Comparison of ENCODE assay signal across 22 mouse cellular contexts in the genomic region with DNA sequence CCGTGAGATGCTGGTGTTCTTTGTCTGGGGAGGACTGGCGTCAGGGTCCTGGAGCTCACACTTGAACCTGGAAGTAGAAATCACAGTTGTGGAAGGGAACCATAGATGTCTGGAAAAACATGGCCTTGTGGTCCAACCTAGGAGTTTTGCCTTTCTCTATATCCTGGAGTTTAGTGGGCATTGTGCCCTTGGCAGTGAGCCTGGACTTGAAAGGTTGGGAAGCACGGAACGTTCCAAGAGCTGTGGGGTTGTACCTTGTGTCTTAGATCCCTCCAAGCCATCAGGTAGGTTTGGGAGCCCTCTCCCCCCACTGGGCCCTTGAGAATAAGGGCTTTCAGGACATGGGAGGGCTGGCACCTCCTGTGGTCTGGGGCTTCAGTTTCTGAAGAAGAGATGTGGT. TPM values are rescaled to one million over a fixed set of nuclear protein-coding genes. Genes with fewer than 3 reads are reported as not detected.
A peak's percentile ranks its signal among the peaks of the same experiment; 100 is the strongest.
DNase-seq lines count a peak whose midpoint lies in the region; ATAC-seq lines count a peak whose summit lies in the region.
"Had no signal": no experiment of that assay in that cellular context is flagged by ENCODE, and none has a peak within 500 bp of the region (broad histone marks: within the 10 kb centered on the region; RNA-seq: fewer than 3 reads in every experiment).

No protein-coding gene starts in this region.

- H3K36me3 ChIP-seq in heart, embryonic 11.5 days (ENCODE audit: control insufficient read depth, insufficient read depth, low read length): peaks cover 4% of the 10 kb centered on the region; the same call in 1 of the 2 replicates
- H3K36me3 ChIP-seq in limb, embryonic 11.5 days (ENCODE audit: control insufficient read depth, insufficient read depth, low read length): no peaks in the 10 kb centered on the region; the same call in 1 of the 2 replicates
- H3K36me3 ChIP-seq: forebrain, embryonic 15.5 days; hindbrain, embryonic 12.5 days; neural tube, embryonic 13.5 days had no signal

- no peaks in the 10 kb centered on the region for H3K9me3 ChIP-seq in heart, embryonic 11.5 days (replicated peaks; ENCODE audit: control insufficient read depth, low read length)
- no peaks in the 10 kb centered on the region for H3K9me3 ChIP-seq in limb, embryonic 11.5 days (ENCODE audit: control insufficient read depth, low read length)
- H3K9me3 ChIP-seq: forebrain, embryonic 15.5 days; heart, embryonic 12.5 days; hindbrain, embryonic 12.5 days; neural tube, embryonic 13.5 days had no signal

- no peak overlapping the region for H3K4me2 ChIP-seq in heart, embryonic 11.5 days
- H3K4me2 ChIP-seq in limb, embryonic 11.5 days (ENCODE audit: low read depth, severe bottlenecking): no peak overlapping the region
- H3K4me2 ChIP-seq: forebrain, embryonic 15.5 days; heart, embryonic 12.5 days; hindbrain, embryonic 12.5 days; neural tube, embryonic 13.5 days had no signal

- H3K27ac ChIP-seq in heart, embryonic 11.5 days (ENCODE audit: low read depth, low read length): no peak overlapping the region
- 0 out of 2 replicates have a peak overlapping the region, but pooled peaks have one; percentile 9 for H3K27ac ChIP-seq in limb, embryonic 11.5 days (replicated peaks; ENCODE audit: low read depth, low read length)
- H3K27ac ChIP-seq: forebrain, embryonic 15.5 days; hindbrain, embryonic 12.5 days; neural tube, embryonic 13.5 days had no signal

- no peak overlapping the region for H3K4me3 ChIP-seq in heart, embryonic 11.5 days (ENCODE audit: low read depth, low read length)
- no peak overlapping the region for H3K4me3 ChIP-seq in limb, embryonic 11.5 days (ENCODE audit: low read depth, low read length)
- H3K4me3 ChIP-seq: forebrain, embryonic 15.5 days; heart, embryonic 12.5 days; hindbrain, embryonic 12.5 days; myocyte; neural tube, embryonic 13.5 days had no signal

- peak; percentile 17 for DNase-seq in heart, postnatal 4 days
- peak; percentile 51 for DNase-seq in cerebellum, adult 8-10 months
- peak; percentile 74 to 77 for DNase-seq in cerebellum, postnatal 14 days
- DNase-seq in limb, embryonic 11.5 days (ENCODE audit: low spot score): no peak
- no peak for DNase-seq in yolk sac, embryonic 10.5 days (ENCODE audit: low spot score)
- no peak for DNase-seq in embryo, embryonic 10.5 days (ENCODE audit: low spot score)
- DNase-seq: gastrocnemius, postnatal 14 days; heart, adult 11 months; heart, postnatal 10 days; kidney, adult 11 months; kidney, postnatal 4 days; lung, postnatal 4 days; right cerebral cortex, adult 18-20 months; right cerebral cortex, postnatal 4 days; thymus, postnatal 25 days had no signal

- H3K4me1 ChIP-seq in heart, embryonic 11.5 days (ENCODE audit: control insufficient read depth, insufficient read depth, low read length): peaks cover 28% of the 10 kb centered on the region
- peaks cover 40% of the 10 kb centered on the region for H3K4me1 ChIP-seq in limb, embryonic 11.5 days (ENCODE audit: control insufficient read depth, insufficient read depth, low read length)
- H3K4me1 ChIP-seq: forebrain, embryonic 15.5 days had no signal

- no peak for ATAC-seq in heart, embryonic 11.5 days (replicated peaks; ENCODE audit: insufficient number of reproducible peaks, low FRiP score, low TSS enrichment)
- ATAC-seq in limb, embryonic 11.5 days (ENCODE audit: insufficient number of reproducible peaks, low FRiP score, low TSS enrichment, low read depth): no peak
- ATAC-seq: forebrain, embryonic 15.5 days; midbrain, embryonic 16.5 days had no signal

- H3K27me3 ChIP-seq in heart, embryonic 11.5 days (ENCODE audit: control insufficient read depth, insufficient read depth, low read length): no peaks in the 10 kb centered on the region
- H3K27me3 ChIP-seq in limb, embryonic 11.5 days (ENCODE audit: control insufficient read depth, insufficient read depth, low read length): no peaks in the 10 kb centered on the region
- H3K27me3 ChIP-seq: forebrain, embryonic 15.5 days; heart, embryonic 12.5 days; neural tube, embryonic 13.5 days had no signal

- no peak overlapping the region for H3K9ac ChIP-seq in heart, embryonic 11.5 days (ENCODE audit: low read depth, low read length)
- H3K9ac ChIP-seq in limb, embryonic 11.5 days (ENCODE audit: low read length): no peak overlapping the region
- H3K9ac ChIP-seq: forebrain, embryonic 15.5 days; heart, embryonic 12.5 days; hindbrain, embryonic 12.5 days; neural tube, embryonic 13.5 days had no signal

- WGBS in heart, embryonic 11.5 days (ENCODE audit: insufficient replicate concordance): 81% methylated on average over 4 of the region's 4 CpGs
- 87% methylated on average over 4 of the region's 4 CpGs for WGBS in limb, embryonic 11.5 days

RNA-seq across cellular contexts. Expression of gene Kif26b, which starts 20.7 kb away (rescaled TPM):
- total RNA-seq in heart, postnatal 4 days (2021): 10 to 100 TPM; 21.2 to 22.7 TPM
- 16.4 and 18.9 TPM in 2 replicates for polyA plus RNA-seq in heart, embryonic 11.5 days (2014; fragmentation: Nextera tagmentation; extraction: Ambion mirVana)
- polyA plus RNA-seq in limb, embryonic 11.5 days (2014; fragmentation: Nextera tagmentation; extraction: Ambion mirVana): 23.7 and 29.7 TPM in 2 replicates

Comparison
In these comparisons a context has a peak if more than half of its experiments do, and no peak if none do; other contexts are left out.
1. DNase-seq: peak in heart, postnatal 4 days (single experiment), cerebellum, adult 8-10 months (single experiment) and cerebellum, postnatal 14 days (2 of 2); none in limb, embryonic 11.5 days (single experiment), yolk sac, embryonic 10.5 days (single experiment) and embryo, embryonic 10.5 days (single experiment).